Mouse (Mus musculus): ENCODE data around the gene Tsga10. TPM values are rescaled to one million over a fixed set of nuclear protein-coding genes. Genes with fewer than 3 reads are reported as not detected.

The Tsga10 gene
- total RNA-seq (2021) = 1 to 10 TPM; 4.6 to 5.9 TPM
- long read RNA-seq, experiment 1, partial matches to known transcripts = 0 of 2 reads
- long read RNA-seq, experiment 1, other reads (novel, unspliced or antisense) = 0 of 2 reads
- long read RNA-seq, experiment 2, partial matches to known transcripts = 1 of 3 reads
- long read RNA-seq, experiment 2, other reads (novel, unspliced or antisense) = 2 of 3 reads

- no peak for DNase-seq (ENCODE audit: low spot score in 2 of 2)
These were observed at the start of gene Tsga10 for GRCm38 (mm10) chr1:37866286-37866685. Gene Tsga10 (minus strand): TSS chr1:37866429.

GRCm38 (mm10) chr1:37912751-37913150, 46.5 kb upstream of the Tsga10 start:
- no peak for DNase-seq (ENCODE audit: low spot score in 2 of 2)

- no peak for DNase-seq (ENCODE audit: low spot score in 2 of 2)
These were observed 36.9 kb upstream of the Tsga10 start for GRCm38 (mm10) chr1:37903178-37903577.

- DNase-seq (ENCODE audit: low spot score in 2 of 2) = no peak
These were observed 34.1 kb upstream of the Tsga10 start for GRCm38 (mm10) chr1:37900288-37900687.

GRCm38 (mm10) chr1:37899816-37900215, 33.6 kb upstream of the Tsga10 start:
- no peak for DNase-seq (ENCODE audit: low spot score in 2 of 2)

GRCm38 (mm10) chr1:37894606-37895005, 28.4 kb upstream of the Tsga10 start:
- no peak for DNase-seq (ENCODE audit: low spot score in 2 of 2)

- DNase-seq (ENCODE audit: low spot score in 2 of 2) = no peak
These were observed 25.2 kb upstream of the Tsga10 start for GRCm38 (mm10) chr1:37891400-37891799.

- DNase-seq (ENCODE audit: low spot score in 2 of 2) = peak; percentile 74 to 79
These were observed 23.9 kb upstream of the Tsga10 start, which contains the start of the genes Mitd1 and Mrpl30 for GRCm38 (mm10) chr1:37890025-37890652. Gene Mitd1 (minus strand): TSS chr1:37890411. Gene Mrpl30 (plus strand): TSS chr1:37890477.

- no peak for DNase-seq (ENCODE audit: low spot score in 2 of 2)
These were observed 23.0 kb upstream of the Tsga10 start for GRCm38 (mm10) chr1:37889206-37889605.

GRCm38 (mm10) chr1:37884451-37884850, 18.2 kb upstream of the Tsga10 start:
- no peak for DNase-seq (ENCODE audit: low spot score in 2 of 2)

- DNase-seq (ENCODE audit: low spot score in 2 of 2) = no peak
These were observed 17.2 kb upstream of the Tsga10 start for GRCm38 (mm10) chr1:37883411-37883810.

- DNase-seq (ENCODE audit: low spot score in 2 of 2) = no peak
These were observed 11.7 kb upstream of the Tsga10 start for GRCm38 (mm10) chr1:37877736-37878460.

GRCm38 (mm10) chr1:37873157-37873556, 6.9 kb upstream of the Tsga10 start:
- DNase-seq (ENCODE audit: low spot score in 2 of 2) = no peak

GRCm38 (mm10) chr1:37872131-37873067, 6.2 kb upstream of the Tsga10 start:
- DNase-seq (ENCODE audit: low spot score in 2 of 2) = peak; percentile 49 to 72

- no peak for DNase-seq (ENCODE audit: low spot score in 2 of 2)
These were observed 5.5 kb upstream of the Tsga10 start, which contains the start of gene Lipt1 for GRCm38 (mm10) chr1:37871704-37872103. Gene Lipt1 (plus strand): TSS chr1:37871738.

GRCm38 (mm10) chr1:37869362-37869761, 3.1 kb upstream of the Tsga10 start:
- no peak for DNase-seq (ENCODE audit: low spot score in 2 of 2)

- no peak for DNase-seq (ENCODE audit: low spot score in 2 of 2)
These were observed 2.4 kb upstream of the Tsga10 start for GRCm38 (mm10) chr1:37868640-37869039.

GRCm38 (mm10) chr1:37867684-37868322, 1.6 kb upstream of the Tsga10 start:
- DNase-seq (ENCODE audit: low spot score in 2 of 2) = no peak

GRCm38 (mm10) chr1:37867056-37867455, 827 bp upstream of the Tsga10 start:
- DNase-seq (ENCODE audit: low spot score in 2 of 2) = no peak

GRCm38 (mm10) chr1:37865401-37866215, 621 bp downstream of the Tsga10 start:
- no peak for DNase-seq (ENCODE audit: low spot score in 2 of 2)

Measured in adrenal gland, postnatal 4 days (tissue).